Mouse (Mus musculus): ENCODE measurements around the gene Parp1. TPM values are rescaled to one million over a fixed set of nuclear protein-coding genes. Genes with fewer than 3 reads are reported as not detected.

The Parp1 gene
- polyA plus RNA-seq (2015; fragmentation: Nextera tagmentation; extraction: Ambion mirVana), result 140 and 159 TPM in 2 replicates

GRCm38 (mm10) chr1:180568761-180569452, at the start of gene Parp1:
Parp1 (plus strand) TSS chr1:180568924.
- Histone ChIP-seq H3K9me3 (replicated peaks) (no peaks in the 10 kb centered on the region), H3K4me3 (replicated peaks) (peak within 1 kb of the TSS; percentile 94), H3K9ac (peak within 1 kb of the TSS; percentile 82), H3K4me2 (peak within 1 kb of the TSS; percentile 77), H3K36me3 (peaks cover 23% of the 10 kb centered on the region), H3K4me1 (peaks cover 25% of the 10 kb centered on the region), H3K27me3 (no peaks in the 10 kb centered on the region), H3K27ac (peak within 1 kb of the TSS; percentile 94)
- WGBS, result under 1% methylated on average over 67 of the region's 67 CpGs
- ATAC-seq (replicated peaks; ENCODE audit: low FRiP score), result peak; percentile 97

- H3K36me3 ChIP-seq, result no peaks in the 10 kb centered on the region
- no peak overlapping the region for H3K4me3 ChIP-seq (replicated peaks)
- no peak overlapping the region for H3K9ac ChIP-seq
- WGBS, result 87% methylated on average over 8 of the region's 8 CpGs
- no peak overlapping the region for H3K27ac ChIP-seq
- no peak for ATAC-seq (replicated peaks; ENCODE audit: low FRiP score)
- no peak overlapping the region for H3K4me2 ChIP-seq
- H3K4me1 ChIP-seq, result no peaks in the 10 kb centered on the region
- H3K9me3 ChIP-seq (replicated peaks), result no peaks in the 10 kb centered on the region
- no peaks in the 10 kb centered on the region for H3K27me3 ChIP-seq
These were observed 49.2 kb upstream of the Parp1 start for GRCm38 (mm10) chr1:180519520-180519919.

- no peak overlapping the region for H3K4me3 ChIP-seq (replicated peaks)
- H3K9me3 ChIP-seq (replicated peaks), result no peaks in the 10 kb centered on the region
- WGBS, result 56% methylated on average over 7 of the region's 7 CpGs
- ATAC-seq (replicated peaks; ENCODE audit: low FRiP score), result no peak
- H3K4me2 ChIP-seq, result no peak overlapping the region
- no peak overlapping the region for H3K9ac ChIP-seq
- H3K27me3 ChIP-seq, result no peaks in the 10 kb centered on the region
- no peak overlapping the region for H3K27ac ChIP-seq
- no peaks in the 10 kb centered on the region for H3K36me3 ChIP-seq
- no peaks in the 10 kb centered on the region for H3K4me1 ChIP-seq
These were observed 48.5 kb upstream of the Parp1 start for GRCm38 (mm10) chr1:180520190-180520589.

- H3K4me3 ChIP-seq (replicated peaks), result no peak overlapping the region
- no peak overlapping the region for H3K27ac ChIP-seq
- H3K4me2 ChIP-seq, result no peak overlapping the region
- WGBS, result 86% methylated on average over 2 of the region's 2 CpGs
- no peaks in the 10 kb centered on the region for H3K36me3 ChIP-seq
- ATAC-seq (replicated peaks; ENCODE audit: low FRiP score), result no peak
- no peak overlapping the region for H3K9ac ChIP-seq
- H3K9me3 ChIP-seq (replicated peaks), result no peaks in the 10 kb centered on the region
- H3K27me3 ChIP-seq, result no peaks in the 10 kb centered on the region
- 0 out of 2 replicates have a peak, but pooled peaks cover 5% of the 10 kb centered on the region for H3K4me1 ChIP-seq
These were observed 45.4 kb upstream of the Parp1 start for GRCm38 (mm10) chr1:180523320-180523719.

GRCm38 (mm10) chr1:180525301-180525700, 43.4 kb upstream of the Parp1 start:
- no peak overlapping the region for H3K4me3 ChIP-seq (replicated peaks)
- 0 out of 2 replicates have a peak, but pooled peaks cover 5% of the 10 kb centered on the region for H3K4me1 ChIP-seq
- no peak overlapping the region for H3K4me2 ChIP-seq
- no peaks in the 10 kb centered on the region for H3K27me3 ChIP-seq
- H3K27ac ChIP-seq, result no peak overlapping the region
- ATAC-seq (replicated peaks; ENCODE audit: low FRiP score), result no peak
- H3K9me3 ChIP-seq (replicated peaks), result no peaks in the 10 kb centered on the region
- H3K9ac ChIP-seq, result no peak overlapping the region
- no peaks in the 10 kb centered on the region for H3K36me3 ChIP-seq
- WGBS, result 76% methylated on average over 1 of the region's 1 CpGs

GRCm38 (mm10) chr1:180529847-180530246, 38.9 kb upstream of the Parp1 start:
- Histone ChIP-seq H3K9ac (no peak overlapping the region), H3K4me3 (replicated peaks) (no peak overlapping the region), H3K4me2 (no peak overlapping the region), H3K4me1 (0 out of 2 replicates have a peak, but pooled peaks cover 5% of the 10 kb centered on the region), H3K27me3 (no peaks in the 10 kb centered on the region), H3K9me3 (replicated peaks) (peaks cover 9% of the 10 kb centered on the region; the same call in 1 of the 2 replicates), H3K36me3 (no peaks in the 10 kb centered on the region), H3K27ac (no peak overlapping the region)
- ATAC-seq (replicated peaks; ENCODE audit: low FRiP score), result no peak
- whole genome bisulfite sequencing, result 90% methylated on average over 7 of the region's 7 CpGs

GRCm38 (mm10) chr1:180530457-180531263, 38.1 kb upstream of the Parp1 start:
- no peak overlapping the region for H3K27ac ChIP-seq
- no peak for ATAC-seq (replicated peaks; ENCODE audit: low FRiP score)
- H3K4me3 ChIP-seq (replicated peaks), result no peak overlapping the region
- 66% methylated on average over 8 of the region's 8 CpGs for WGBS
- H3K27me3 ChIP-seq, result no peaks in the 10 kb centered on the region
- H3K9me3 ChIP-seq (replicated peaks), result peaks cover 9% of the 10 kb centered on the region; the same call in 1 of the 2 replicates
- 0 out of 2 replicates have a peak, but pooled peaks cover 5% of the 10 kb centered on the region for H3K4me1 ChIP-seq
- H3K36me3 ChIP-seq, result no peaks in the 10 kb centered on the region
- H3K9ac ChIP-seq, result no peak overlapping the region
- no peak overlapping the region for H3K4me2 ChIP-seq

GRCm38 (mm10) chr1:180532671-180533070, 36.1 kb upstream of the Parp1 start:
- H3K9me3 ChIP-seq (replicated peaks), result peaks cover 9% of the 10 kb centered on the region; the same call in 1 of the 2 replicates
- H3K4me1 ChIP-seq, result 0 out of 2 replicates have a peak, but pooled peaks cover 5% of the 10 kb centered on the region
- H3K36me3 ChIP-seq, result no peaks in the 10 kb centered on the region
- H3K27me3 ChIP-seq, result no peaks in the 10 kb centered on the region
- no peak overlapping the region for H3K4me2 ChIP-seq
- H3K9ac ChIP-seq, result no peak overlapping the region
- 96% methylated on average over 11 of the region's 11 CpGs for WGBS
- no peak overlapping the region for H3K4me3 ChIP-seq (replicated peaks)
- H3K27ac ChIP-seq, result no peak overlapping the region
- no peak for ATAC-seq (replicated peaks; ENCODE audit: low FRiP score)

GRCm38 (mm10) chr1:180536719-180537118, 32.0 kb upstream of the Parp1 start:
- Histone ChIP-seq H3K27me3 (no peaks in the 10 kb centered on the region), H3K9me3 (replicated peaks) (peaks cover 9% of the 10 kb centered on the region; the same call in 1 of the 2 replicates), H3K27ac (no peak overlapping the region), H3K4me1 (0 out of 2 replicates have a peak, but pooled peaks cover 3% of the 10 kb centered on the region), H3K36me3 (no peaks in the 10 kb centered on the region), H3K9ac (no peak overlapping the region), H3K4me2 (no peak overlapping the region), H3K4me3 (replicated peaks) (no peak overlapping the region)
- no peak for ATAC-seq (replicated peaks; ENCODE audit: low FRiP score)
- 56% methylated on average over 5 of the region's 5 CpGs for WGBS

- 29% methylated on average over 2 of the region's 2 CpGs for WGBS
- H3K27me3 ChIP-seq, result no peaks in the 10 kb centered on the region
- no peaks in the 10 kb centered on the region for H3K36me3 ChIP-seq
- no peak for ATAC-seq (replicated peaks; ENCODE audit: low FRiP score)
- H3K9me3 ChIP-seq (replicated peaks), result no peaks in the 10 kb centered on the region
- H3K4me3 ChIP-seq (replicated peaks), result no peak overlapping the region
- H3K9ac ChIP-seq, result no peak overlapping the region
- 0 out of 2 replicates have a peak, but pooled peaks cover 4% of the 10 kb centered on the region for H3K4me1 ChIP-seq
- no peak overlapping the region for H3K4me2 ChIP-seq
- no peak overlapping the region for H3K27ac ChIP-seq
These were observed 27.5 kb upstream of the Parp1 start for GRCm38 (mm10) chr1:180541251-180541650.

- Histone ChIP-seq H3K27me3 (no peaks in the 10 kb centered on the region), H3K9ac (no peak overlapping the region), H3K4me3 (replicated peaks) (no peak overlapping the region), H3K4me1 (peaks cover 13% of the 10 kb centered on the region), H3K4me2 (no peak overlapping the region), H3K27ac (no peak overlapping the region), H3K36me3 (no peaks in the 10 kb centered on the region), H3K9me3 (replicated peaks) (no peaks in the 10 kb centered on the region)
- ATAC-seq (replicated peaks; ENCODE audit: low FRiP score), result no peak
- WGBS, result 80% methylated on average over 15 of the region's 15 CpGs
These were observed 26.6 kb upstream of the Parp1 start for GRCm38 (mm10) chr1:180541883-180542711.
